Mouse (Mus musculus) thymus, adult 2 months (tissue): ENCODE measurements around the gene Slc28a3. TPM values are rescaled to one million over a fixed set of nuclear protein-coding genes. Genes with fewer than 3 reads are reported as not detected.

ENCODE experiments used
- DNase-seq: peaks from one replicate; pipeline ENCODE4 v3.0.0; 2021
- H3K27ac ChIP-seq: fragments of 200-500 bp; 2 replicates; pipeline ENCODE4 v1.5.1; 2012; ENCODE audit warnings: low read length, control low read depth; ENCODE audit not compliant: control insufficient read depth, insufficient read depth
- H3K27me3 ChIP-seq: fragments of 200-500 bp; 2 replicates; pipeline ENCODE4 v1.6.1; 2012; ENCODE audit warnings: mild to moderate bottlenecking, low read length, moderate library complexity, mixed read lengths; ENCODE audit not compliant: control insufficient read depth, insufficient read depth
- H3K36me3 ChIP-seq: fragments of 200-500 bp; 2 replicates; pipeline ENCODE4 v1.6.1; 2012; ENCODE audit warnings: mild to moderate bottlenecking, low read length, moderate library complexity; ENCODE audit not compliant: control insufficient read depth, insufficient read depth
- H3K4me1 ChIP-seq: fragments of 200-500 bp; replicated peaks from 2 replicates; pipeline ENCODE4 v1.6.1; 2012; ENCODE audit warnings: low read length; ENCODE audit not compliant: control insufficient read depth, insufficient read depth
- H3K4me3 ChIP-seq: fragments of 200-500 bp; 2 replicates; pipeline ENCODE4 v1.5.1; 2012; ENCODE audit warnings: mild to moderate bottlenecking, low read length, control low read depth, moderate library complexity; ENCODE audit not compliant: control insufficient read depth, insufficient read depth
- CTCF ChIP-seq: fragments of 200-500 bp; IDR thresholded peaks from 2 replicates; pipeline ENCODE4 v1.5.1; 2012; ENCODE audit warnings: mild to moderate bottlenecking, control low read depth, low read length, moderate library complexity, borderline replicate concordance; ENCODE audit not compliant: control insufficient read depth, poor library complexity, insufficient read depth; ENCODE audit errors: extremely low read depth
- POLR2A ChIP-seq: fragments of 200-500 bp; IDR thresholded peaks from 2 replicates; pipeline ENCODE4 v1.6.1; 2012; ENCODE audit warnings: mild to moderate bottlenecking, low read length, control low read depth, moderate library complexity; ENCODE audit not compliant: control insufficient read depth, poor library complexity, insufficient read depth; ENCODE audit errors: extremely low read depth
- WGBS: fragments of 180-500 bp; shearing (Covaris S2); methylation state at CpG from one replicate; pipeline ENCODE4 v1.1.7; 2018; 5-methylcytosine and 5-hydroxymethylcytosine counted together
- polyA plus RNA-seq: library from polyadenylated mRNA; depleted of rRNA; stranded (reverse); fragments of >200 nt; gene quantifications from 2 replicates; pipeline ENCODE4 v1.2.3, GENCODE M21; 2012; rRNA removed

Slc28a3 gene
- 0.07 and 0.09 TPM in 2 replicates for polyA plus RNA-seq

- DNase-seq: no peak
- Histone ChIP-seq H3K4me1 (no peaks in the 10 kb centered on the region), H3K27me3 (no peaks in the 10 kb centered on the region), H3K27ac (no peak within 1 kb of the TSS), H3K36me3 (no peaks in the 10 kb centered on the region), H3K4me3 (no peak within 1 kb of the TSS)
- TF ChIP-seq CTCF (no peak), POLR2A (no peak)
- WGBS: 35% methylated on average over 12 of the region's 12 CpGs
These were observed at the start of gene Slc28a3 for GRCm38 (mm10) chr13:58610716-58611115. Gene Slc28a3, minus strand, starts transcription at chr13:58610877.

- Histone ChIP-seq H3K36me3 (no peaks in the 10 kb centered on the region), H3K27ac (no peak overlapping the region), H3K4me1 (no peaks in the 10 kb centered on the region), H3K27me3 (no peaks in the 10 kb centered on the region), H3K4me3 (no peak overlapping the region)
- WGBS: 31% methylated on average over 9 of the region's 9 CpGs
- no peak for DNase-seq
- TF ChIP-seq POLR2A (no peak), CTCF (no peak)
These were observed 47.3 kb upstream of the Slc28a3 start for GRCm38 (mm10) chr13:58657987-58658386.

- Histone ChIP-seq H3K4me3 (no peak overlapping the region), H3K4me1 (no peaks in the 10 kb centered on the region), H3K27me3 (no peaks in the 10 kb centered on the region), H3K36me3 (no peaks in the 10 kb centered on the region), H3K27ac (no peak overlapping the region)
- TF ChIP-seq CTCF: no peak
- TF ChIP-seq POLR2A: no peak
- WGBS: 93% methylated on average over 3 of the region's 3 CpGs
- DNase-seq: no peak
These were observed 46.2 kb upstream of the Slc28a3 start for GRCm38 (mm10) chr13:58656885-58657284.

- no peaks in the 10 kb centered on the region for H3K36me3 ChIP-seq
- 82% methylated on average over 10 of the region's 10 CpGs for WGBS
- TF ChIP-seq CTCF: no peak
- no peak for TF ChIP-seq POLR2A
- H3K27ac ChIP-seq: no peak overlapping the region
- DNase-seq: no peak
- H3K27me3 ChIP-seq: no peaks in the 10 kb centered on the region
- no peaks in the 10 kb centered on the region for H3K4me1 ChIP-seq
- H3K4me3 ChIP-seq: no peak overlapping the region
These were observed 44.9 kb upstream of the Slc28a3 start for GRCm38 (mm10) chr13:58655552-58655951.

- TF ChIP-seq CTCF (peak; percentile 36; the same call in 1 of the 2 replicates), POLR2A (no peak)
These were observed 29.7 kb upstream of the Slc28a3 start for GRCm38 (mm10) chr13:58640330-58640729.

GRCm38 (mm10) chr13:58638950-58639349, 28.3 kb upstream of the Slc28a3 start:
- Histone ChIP-seq H3K36me3 (no peaks in the 10 kb centered on the region), H3K4me3 (no peak overlapping the region), H3K27ac (no peak overlapping the region), H3K27me3 (no peaks in the 10 kb centered on the region), H3K4me1 (no peaks in the 10 kb centered on the region)
- WGBS: 57% methylated on average over 4 of the region's 4 CpGs
- DNase-seq: no peak
- TF ChIP-seq POLR2A: no peak
- no peak for TF ChIP-seq CTCF

More at GRCm38 (mm10) chr13:58640330-58640729, 29.7 kb upstream of the Slc28a3 start:
- Histone ChIP-seq H3K27ac (no peak overlapping the region), H3K27me3 (no peaks in the 10 kb centered on the region), H3K4me1 (no peaks in the 10 kb centered on the region), H3K4me3 (no peak overlapping the region), H3K36me3 (no peaks in the 10 kb centered on the region)
- 17% methylated on average over 6 of the region's 6 CpGs for WGBS
- DNase-seq: peak; percentile 18
